Mouse (Mus musculus): ENCODE measurements around the gene Ptprd.

DNA sequence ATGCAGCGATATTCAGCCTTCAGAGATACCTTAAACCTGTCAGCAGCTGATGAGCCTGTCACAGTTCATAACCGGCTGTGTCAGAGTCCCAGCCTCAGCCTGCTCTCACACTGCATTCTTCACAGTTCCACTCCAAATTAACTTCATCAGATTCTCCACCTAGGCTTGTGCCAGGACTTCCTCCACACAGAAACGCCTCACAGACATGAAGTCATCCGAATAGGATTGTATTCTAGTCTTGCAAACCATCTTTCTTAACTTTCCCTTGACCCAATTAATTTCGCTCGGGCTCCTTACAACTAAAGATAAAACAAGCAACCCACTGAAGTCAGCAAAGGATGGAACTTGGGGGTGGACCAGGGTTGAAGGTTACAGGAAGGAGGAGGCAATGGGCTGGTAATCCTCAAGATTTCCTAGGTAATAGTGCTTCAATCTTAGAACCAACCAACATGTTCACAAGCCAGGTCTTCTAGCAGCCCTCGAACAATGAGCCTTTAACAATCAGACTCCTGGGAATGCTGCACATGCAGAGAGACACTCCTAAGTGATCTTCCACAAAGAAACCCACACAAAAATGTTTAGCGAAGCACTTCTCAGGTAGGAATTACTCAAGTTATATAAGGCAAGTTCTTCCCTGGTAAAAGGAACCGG is 758 bp downstream of the Ptprd start:
- TF ChIP-seq CTCF (IDR thresholded peaks at IDR 0.05; ENCODE audit: control insufficient read depth, insufficient read depth, insufficient read length), result no peak
- no peak for TF ChIP-seq MYOG (IDR thresholded peaks at IDR 0.05; ENCODE audit: control insufficient read depth, extremely low read depth, insufficient read length)
- no peak for TF ChIP-seq USF1 (IDR thresholded peaks at IDR 0.05; ENCODE audit: low read depth)
- no peak for TF ChIP-seq MAX (IDR thresholded peaks at IDR 0.05)
- no peak for TF ChIP-seq CEBPB (IDR thresholded peaks at IDR 0.05; ENCODE audit: low read depth)
- no peak for TF ChIP-seq MYOD1 (IDR thresholded peaks at IDR 0.05; ENCODE audit: control insufficient read depth, insufficient read length, low read depth)
- no peak for TF ChIP-seq FOSL1 (IDR thresholded peaks at IDR 0.05; ENCODE audit: insufficient read depth, low read length, poor library complexity, severe bottlenecking)
